Mouse (Mus musculus) midbrain, embryonic 14.5 days (tissue): ENCODE data around the gene Klhl41. TPM values are rescaled to one million over a fixed set of nuclear protein-coding genes. Genes with fewer than 3 reads are reported as not detected.
A peak's percentile ranks its signal among the peaks of the same experiment; 100 is the strongest.
"Not testable (repeated sequence)": the region's sequence is repeated elsewhere in the genome, so short reads cannot be mapped to it uniquely, and the experiment has no call there.

Source experiments
- ATAC-seq: fragments of 200-750 bp; cut with Nextera tagmentation; 2 replicates; pipeline ENCODE4 v1.8.0; 2017; ENCODE audit warnings: moderate number of reproducible peaks, moderate library complexity; ENCODE audit not compliant: low FRiP score, low TSS enrichment
- DNase-seq: peaks from one replicate; pipeline ENCODE4 v3.0.0-alpha.2; 2015
- H3K27ac ChIP-seq: fragments of 300-500 bp; sonication (generic); replicated peaks from 2 replicates; pipeline ENCODE4 v1.5.1; 2014; ENCODE audit warnings: mild to moderate bottlenecking, low read depth, low read length, moderate library complexity
- H3K27me3 ChIP-seq: fragments of 300-500 bp; sonication (generic); 2 replicates; pipeline ENCODE4 v1.6.1; 2014; ENCODE audit warnings: low read length, control low read depth, mixed read lengths; ENCODE audit not compliant: control insufficient read depth, insufficient read depth
- H3K36me3 ChIP-seq: fragments of 300-500 bp; sonication (generic); 2 replicates; pipeline ENCODE4 v1.6.1; 2014; ENCODE audit warnings: low read length, control low read depth; ENCODE audit not compliant: control insufficient read depth, insufficient read depth
- H3K4me1 ChIP-seq: fragments of 300-500 bp; sonication (generic); 2 replicates; pipeline ENCODE4 v1.6.1; 2014; ENCODE audit warnings: mild to moderate bottlenecking, antibody characterized with exemption, low read length, control low read depth; ENCODE audit not compliant: control insufficient read depth, insufficient read depth
- H3K4me2 ChIP-seq: fragments of 300-500 bp; sonication (generic); 2 replicates; pipeline ENCODE4 v1.6.1; 2014; ENCODE audit warnings: mild to moderate bottlenecking, low read length, moderate library complexity
- H3K4me3 ChIP-seq: fragments of 300-500 bp; sonication (generic); replicated peaks from 2 replicates; pipeline ENCODE4 v1.5.1; 2014; ENCODE audit warnings: low read depth, low read length
- H3K9ac ChIP-seq: fragments of 300-500 bp; sonication (generic); replicated peaks from 2 replicates; pipeline ENCODE4 v1.6.1; 2014; ENCODE audit warnings: mild to moderate bottlenecking, low read length, moderate library complexity
- H3K9me3 ChIP-seq: fragments of 300-500 bp; sonication (generic); 2 replicates; pipeline ENCODE4 v1.6.1; 2016; ENCODE audit warnings: low read length, control low read depth, mixed read lengths; ENCODE audit not compliant: control insufficient read depth
- WGBS: fragments of 180-500 bp; shearing (Covaris S2); extraction: QIAGEN DNeasy Blood & Tissue Kit; methylation state at CpG from one replicate; pipeline ENCODE4 v1.1.7; 2014; 5-methylcytosine and 5-hydroxymethylcytosine counted together
- polyA plus RNA-seq: library from polyadenylated mRNA; unstranded; fragments of >200 nt; fragmentation: Nextera tagmentation; extraction: Ambion mirVana; gene quantifications from 2 replicates; pipeline ENCODE4 v1.2.1, GENCODE M21; 2014

The Klhl41 gene
- 0.11 and 0.21 TPM in 2 replicates for polyA plus RNA-seq

DNA sequence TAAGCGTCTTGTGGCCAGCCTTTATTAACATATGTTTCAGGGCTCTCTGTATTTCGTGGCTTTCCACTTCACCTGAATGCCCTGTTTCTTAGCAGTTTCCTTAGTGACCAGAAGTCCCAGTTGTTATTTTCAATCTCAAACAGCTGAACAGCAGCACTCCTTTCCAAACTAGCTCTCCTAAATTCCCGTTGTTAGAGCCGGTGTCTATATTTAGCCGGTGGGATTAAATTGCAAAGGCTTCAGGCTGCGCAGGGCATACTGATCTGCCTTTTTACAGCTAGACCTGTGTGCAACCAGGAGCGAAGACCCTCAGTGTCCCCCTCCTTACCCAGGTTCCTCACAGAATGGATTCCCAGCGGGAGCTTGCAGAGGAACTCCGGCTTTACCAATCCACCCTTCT is at the start of gene Klhl41:
Gene Klhl41, plus strand, starts transcription at position 268 of the 400 bp plus-strand sequence.
- WGBS = 85% methylated on average over 9 of the region's 9 CpGs
- ATAC-seq = no peak

GRCm38 (mm10) chr2:69629215-69629614 is 40.7 kb upstream of the Klhl41 start:
- Histone ChIP-seq H3K36me3 (no peaks in the 10 kb centered on the region), H3K27me3 (no peaks in the 10 kb centered on the region; the same call in 1 of the 2 replicates), H3K9ac (no peak overlapping the region), H3K4me3 (no peak overlapping the region), H3K9me3 (no peaks in the 10 kb centered on the region), H3K27ac (no peak overlapping the region), H3K4me1 (no peaks in the 10 kb centered on the region), H3K4me2 (no peak overlapping the region)
- DNase-seq (no peak), ATAC-seq (no peak)
- WGBS = 82% methylated on average over 17 of the region's 17 CpGs

More for the DNA sequence above, at the start of gene Klhl41:
- no peak within 1 kb of the TSS for H3K4me2 ChIP-seq
- no peak within 1 kb of the TSS for H3K9ac ChIP-seq
- H3K9me3 ChIP-seq = no peaks in the 10 kb centered on the region
- H3K36me3 ChIP-seq = peaks cover 14% of the 10 kb centered on the region
- DNase-seq = no peak
- no peaks in the 10 kb centered on the region for H3K27me3 ChIP-seq
- no peak within 1 kb of the TSS for H3K27ac ChIP-seq
- H3K4me1 ChIP-seq = no peaks in the 10 kb centered on the region
- no peak within 1 kb of the TSS for H3K4me3 ChIP-seq

DNA sequence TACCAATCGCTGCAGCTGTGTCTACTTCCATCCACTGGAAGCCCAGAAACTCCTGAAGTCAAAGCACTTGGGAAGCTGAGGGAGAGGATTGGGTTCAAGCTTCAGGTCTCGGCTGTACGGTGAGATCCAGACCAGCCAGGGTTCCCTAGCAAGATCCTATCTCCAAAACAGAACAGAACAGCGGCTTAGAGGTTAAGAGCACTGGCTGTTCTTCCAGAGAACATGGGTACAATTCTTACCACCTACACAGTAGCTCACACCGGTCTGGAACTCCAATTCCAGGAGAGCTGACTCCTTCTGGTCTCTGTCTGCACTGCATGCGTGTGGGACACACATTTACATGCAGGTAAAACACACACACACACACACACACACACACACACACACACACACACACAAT is 40.0 kb upstream of the Klhl41 start:
- Histone ChIP-seq H3K27ac (no peak overlapping the region), H3K9me3 (no peaks in the 10 kb centered on the region), H3K4me1 (no peaks in the 10 kb centered on the region), H3K27me3 (no peaks in the 10 kb centered on the region; the same call in 1 of the 2 replicates), H3K4me2 (no peak overlapping the region), H3K4me3 (no peak overlapping the region), H3K36me3 (no peaks in the 10 kb centered on the region), H3K9ac (no peak overlapping the region)
- no peak for ATAC-seq
- no peak for DNase-seq
- WGBS = 94% methylated on average over 6 of the region's 6 CpGs

DNA sequence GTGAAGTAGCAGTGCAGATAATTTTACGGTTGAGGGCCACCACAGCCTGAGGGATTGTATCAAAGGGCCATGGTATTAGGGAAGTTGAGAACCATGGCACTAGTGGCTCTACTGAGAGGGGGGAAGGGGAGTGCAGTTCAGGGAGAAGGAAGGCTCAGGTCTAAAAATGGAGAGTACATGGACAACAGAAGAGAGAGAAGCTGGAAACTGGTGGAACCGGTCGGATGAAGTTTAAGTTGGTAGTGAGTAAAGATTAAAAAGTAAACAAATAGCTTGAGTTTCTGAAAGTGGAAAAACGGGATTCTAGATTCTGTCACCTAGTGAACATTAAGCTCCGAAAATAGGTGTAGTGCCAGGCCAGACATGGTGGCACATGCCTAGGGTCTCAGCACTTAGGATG is 39.1 kb upstream of the Klhl41 start:
- ATAC-seq (no peak), DNase-seq (no peak)
- Histone ChIP-seq H3K27me3 (no peaks in the 10 kb centered on the region; the same call in 1 of the 2 replicates), H3K4me2 (no peak overlapping the region), H3K4me3 (no peak overlapping the region), H3K9me3 (no peaks in the 10 kb centered on the region), H3K9ac (no peak overlapping the region), H3K4me1 (no peaks in the 10 kb centered on the region), H3K36me3 (no peaks in the 10 kb centered on the region), H3K27ac (no peak overlapping the region)
- 97% methylated on average over 5 of the region's 5 CpGs for WGBS

- Histone ChIP-seq H3K4me1 (no peaks in the 10 kb centered on the region), H3K27ac (no peak overlapping the region), H3K4me2 (no peak overlapping the region), H3K27me3 (no peaks in the 10 kb centered on the region; the same call in 1 of the 2 replicates), H3K9ac (no peak overlapping the region), H3K4me3 (no peak overlapping the region), H3K36me3 (no peaks in the 10 kb centered on the region), H3K9me3 (no peaks in the 10 kb centered on the region)
- DNase-seq (peak; percentile 23), ATAC-seq (no peak)
- WGBS = 93% methylated on average over 2 of the region's 2 CpGs
These were observed 38.5 kb upstream of the Klhl41 start for GRCm38 (mm10) chr2:69631449-69631848.

DNA sequence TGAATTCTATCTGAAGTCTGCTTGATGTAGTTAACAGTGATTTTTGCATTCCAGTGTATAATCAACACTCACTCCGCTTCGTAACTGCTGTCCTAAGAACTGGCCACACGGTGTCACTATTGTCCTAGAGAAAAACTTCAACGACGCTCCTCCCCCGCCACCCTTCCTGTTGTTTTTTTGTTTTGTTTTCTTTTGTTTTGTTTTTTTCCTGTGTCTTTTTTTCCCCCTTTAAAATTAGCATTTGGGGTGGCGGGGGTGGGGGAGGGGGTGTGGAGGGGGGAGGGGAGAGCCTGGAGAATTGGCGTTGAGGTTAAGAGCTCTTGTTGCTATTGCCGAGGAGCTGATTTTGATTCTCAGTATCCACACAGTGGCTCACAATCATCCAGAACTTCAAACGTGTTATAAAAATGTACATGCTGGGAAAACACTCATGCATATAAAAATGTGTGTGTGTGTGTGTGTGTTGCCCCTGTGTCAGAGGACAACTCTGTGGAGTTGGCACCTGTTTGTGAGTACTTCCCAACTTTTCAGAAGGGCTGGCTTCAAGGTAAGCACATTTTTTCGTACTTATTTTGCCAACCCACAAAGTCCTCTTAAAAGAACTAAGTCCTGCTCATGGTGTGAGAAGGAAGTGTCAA is 34.7 kb upstream of the Klhl41 start:
- peak; percentile 87 for DNase-seq
- H3K9ac ChIP-seq = no peak overlapping the region
- H3K9me3 ChIP-seq = no peaks in the 10 kb centered on the region
- 11% methylated on average over 11 of the region's 11 CpGs for WGBS
- H3K4me3 ChIP-seq = peak overlapping the region; percentile 20
- peak overlapping the region; percentile 43 for H3K4me2 ChIP-seq
- H3K36me3 ChIP-seq = no peaks in the 10 kb centered on the region
- H3K27me3 ChIP-seq = no peaks in the 10 kb centered on the region; the same call in 1 of the 2 replicates
- H3K27ac ChIP-seq = no peak overlapping the region
- peak; percentile 50; the same call in 1 of the 2 replicates for ATAC-seq
- H3K4me1 ChIP-seq = no peaks in the 10 kb centered on the region

GRCm38 (mm10) chr2:69635807-69636206 is 34.1 kb upstream of the Klhl41 start:
- no peak overlapping the region for H3K4me3 ChIP-seq
- H3K27ac ChIP-seq = no peak overlapping the region
- H3K4me1 ChIP-seq = no peaks in the 10 kb centered on the region
- H3K9ac ChIP-seq = no peak overlapping the region
- H3K9me3 ChIP-seq = no peaks in the 10 kb centered on the region
- H3K4me2 ChIP-seq = no peak overlapping the region
- ATAC-seq (no peak), DNase-seq (peak; percentile 42)
- H3K27me3 ChIP-seq = no peaks in the 10 kb centered on the region; the same call in 1 of the 2 replicates
- 69% methylated on average over 6 of the region's 6 CpGs for WGBS
- H3K36me3 ChIP-seq = no peaks in the 10 kb centered on the region

GRCm38 (mm10) chr2:69637989-69638388 is 31.9 kb upstream of the Klhl41 start:
- not testable (repeated sequence) for DNase-seq, H3K4me3 ChIP-seq, ATAC-seq, H3K27ac ChIP-seq, H3K36me3 ChIP-seq, H3K9ac ChIP-seq, H3K4me2 ChIP-seq, H3K27me3 ChIP-seq, H3K9me3 ChIP-seq, H3K4me1 ChIP-seq
- 84% methylated on average over 7 of the region's 7 CpGs for WGBS

- WGBS = 47% methylated on average over 10 of the region's 10 CpGs
- ATAC-seq = no peak
- no peaks in the 10 kb centered on the region for H3K36me3 ChIP-seq
These were observed 29.8 kb upstream of the Klhl41 start for GRCm38 (mm10) chr2:69640100-69640499.

More at GRCm38 (mm10) chr2:69640100-69640499, 29.8 kb upstream of the Klhl41 start:
- Histone ChIP-seq H3K4me1 (no peaks in the 10 kb centered on the region), H3K9me3 (no peaks in the 10 kb centered on the region), H3K4me2 (peak overlapping the region; percentile 16; the same call in 1 of the 2 replicates), H3K27me3 (no peaks in the 10 kb centered on the region), H3K27ac (no peak overlapping the region), H3K4me3 (no peak overlapping the region), H3K9ac (no peak overlapping the region)
- peak; percentile 58 for DNase-seq
